Comparison of ENCODE assay signal across 9 mouse cellular contexts in genomic region chr8:107324142-107324541, GRCm38 (mm10). TPM values are rescaled to one million over a fixed set of nuclear protein-coding genes. Genes with fewer than 3 reads are reported as not detected.
DNase-seq lines count a peak whose midpoint lies in the region; ATAC-seq and TF ChIP-seq lines count a peak whose summit lies in the region.
"Had no signal": no experiment of that assay in that cellular context is flagged by ENCODE, and none has a peak within 500 bp of the region (broad histone marks: within the 10 kb centered on the region; RNA-seq: fewer than 3 reads in every experiment).

No protein-coding gene starts in this region.

- 0 out of 2 replicates have a peak, but pooled peaks have one; percentile 52 for ATAC-seq in embryonic facial prominence, embryonic 12.5 days (ENCODE audit: insufficient number of reproducible peaks, insufficient read depth, low FRiP score, low TSS enrichment)
- 0 out of 2 replicates have a peak, but pooled peaks have one; percentile 51 for ATAC-seq in liver, embryonic 14.5 days (ENCODE audit: insufficient read depth)

- in situ Hi-C loops in CH12.LX (cut with MboI; ENCODE audit: low pct_ligation_motif_present, low pct_unique_long_range_greater_than_20kb, low sequenced_read_pairs): loop anchor here (5.0 kb wide), 1 partner anchor 212 kb away; no protein-coding TSS in a partner anchor

- TF ChIP-seq RAD21 in CH12.LX (IDR thresholded peaks at IDR 0.05; ENCODE audit: low read depth, low read length): peak; percentile 98

- peaks cover 8 to 40% of the 10 kb centered on the region in 2 experiments for H3K36me3 ChIP-seq in CH12.LX (replicated peaks in 1 of 2; ENCODE audit: control insufficient read depth in 1 of 2, insufficient read depth in 1 of 2, low read length in 1 of 2)
- no peaks in the 10 kb centered on the region for H3K36me3 ChIP-seq in embryonic facial prominence, embryonic 12.5 days
- no peaks in the 10 kb centered on the region for H3K36me3 ChIP-seq in heart, embryonic 10.5 days
- no peaks in the 10 kb centered on the region for H3K36me3 ChIP-seq in liver, embryonic 14.5 days (replicated peaks; ENCODE audit: control insufficient read depth, insufficient read depth, low read depth)
- H3K36me3 ChIP-seq: limb, embryonic 13.5 days had no signal

- peak; percentile 80 to 96 for TF ChIP-seq CTCF in CH12.LX (conservative IDR thresholded peaks at IDR 0.05 in 1 of 2, IDR thresholded peaks at IDR 0.05 in 1 of 2; ENCODE audit: low read depth in 2 of 2, low read length in 2 of 2)
- peak; percentile 94 for TF ChIP-seq CTCF in liver, embryonic 14.5 days (IDR thresholded peaks at IDR 0.05; ENCODE audit: low read depth)

- H3K9ac ChIP-seq in CH12.LX (ENCODE audit: insufficient read depth, low read depth): no peak overlapping the region
- H3K9ac ChIP-seq in embryonic facial prominence, embryonic 12.5 days: no peak overlapping the region
- H3K9ac ChIP-seq in liver, embryonic 14.5 days (replicated peaks): no peak overlapping the region
- H3K9ac ChIP-seq: limb, embryonic 13.5 days had no signal

- H3K27me3 ChIP-seq in CH12.LX (replicated peaks): no peaks in the 10 kb centered on the region
- no peaks in the 10 kb centered on the region for H3K27me3 ChIP-seq in embryonic facial prominence, embryonic 12.5 days
- no peaks in the 10 kb centered on the region for H3K27me3 ChIP-seq in heart, embryonic 10.5 days (ENCODE audit: insufficient read depth, poor library complexity, severe bottlenecking)
- H3K27me3 ChIP-seq in liver, embryonic 14.5 days (ENCODE audit: control insufficient read depth, insufficient read depth, low read length): no peaks in the 10 kb centered on the region
- H3K27me3 ChIP-seq: limb, embryonic 13.5 days had no signal

- TF ChIP-seq POLR2A in CH12.LX (IDR thresholded peaks at IDR 0.05; ENCODE audit: low read depth, low read length): no peak

- WGBS in embryonic facial prominence, embryonic 12.5 days: 0% methylated on average over 1 of the region's 1 CpGs
- WGBS in heart, embryonic 10.5 days: 0% methylated on average over 1 of the region's 1 CpGs
- WGBS in liver, embryonic 14.5 days (ENCODE audit: insufficient replicate concordance): 0% methylated on average over 1 of the region's 1 CpGs

- H3K4me3 ChIP-seq in CH12.LX (replicated peaks in 1 of 3; ENCODE audit: low read depth in 2 of 3, low read length in 2 of 3, poor library complexity in 1 of 3): no peak overlapping the region
- no peak overlapping the region for H3K4me3 ChIP-seq in embryonic facial prominence, embryonic 12.5 days
- no peak overlapping the region for H3K4me3 ChIP-seq in heart, embryonic 10.5 days
- H3K4me3 ChIP-seq in liver, embryonic 14.5 days (ENCODE audit: insufficient read depth in 1 of 2, low read depth in 2 of 2, low read length in 2 of 2): no peak overlapping the region
- H3K4me3 ChIP-seq: limb, embryonic 13.5 days had no signal

- H3K9me3 ChIP-seq in CH12.LX (replicated peaks; ENCODE audit: low read length): no peaks in the 10 kb centered on the region
- no peaks in the 10 kb centered on the region for H3K9me3 ChIP-seq in embryonic facial prominence, embryonic 12.5 days
- no peaks in the 10 kb centered on the region for H3K9me3 ChIP-seq in heart, embryonic 10.5 days
- H3K9me3 ChIP-seq in liver, embryonic 14.5 days (ENCODE audit: control insufficient read depth, low read length): no peaks in the 10 kb centered on the region
- H3K9me3 ChIP-seq: limb, embryonic 13.5 days had no signal

- H3K4me1 ChIP-seq in CH12.LX (ENCODE audit: control insufficient read depth in 1 of 2, insufficient read depth in 2 of 2): peaks cover 0 to 9% of the 10 kb centered on the region in 2 experiments; a peak in 1 of 4 replicates
- no peaks in the 10 kb centered on the region for H3K4me1 ChIP-seq in embryonic facial prominence, embryonic 12.5 days
- H3K4me1 ChIP-seq in heart, embryonic 10.5 days: no peaks in the 10 kb centered on the region
- H3K4me1 ChIP-seq in liver, embryonic 14.5 days (replicated peaks; ENCODE audit: control insufficient read depth in 2 of 2, insufficient read depth in 2 of 2, low read length in 1 of 2): no peaks in the 10 kb centered on the region
- H3K4me1 ChIP-seq: limb, embryonic 13.5 days had no signal

- H3K27ac ChIP-seq in CH12.LX (ENCODE audit: insufficient read depth, low read depth): no peak overlapping the region
- H3K27ac ChIP-seq in embryonic facial prominence, embryonic 12.5 days: no peak overlapping the region
- no peak overlapping the region for H3K27ac ChIP-seq in heart, embryonic 10.5 days
- no peak overlapping the region for H3K27ac ChIP-seq in liver, embryonic 14.5 days
- H3K27ac ChIP-seq: limb, embryonic 13.5 days had no signal

- peak; percentile 86 for DNase-seq in CH12.LX (ENCODE audit: extremely low read depth)
- peak; percentile 74 to 81 for DNase-seq in adrenal gland, postnatal 36 days
- peak; percentile 85 for DNase-seq in heart, embryonic 10.5 days (ENCODE audit: low spot score)
- peak; percentile 82 to 87 for DNase-seq in kidney, postnatal 25 days
- DNase-seq in liver, embryonic 14.5 days (ENCODE audit: low read depth in 3 of 3, low spot score in 3 of 3): peak; percentile 57 to 64 (median 60)
- peak; percentile 76 for DNase-seq in ovary, postnatal 14 days (ENCODE audit: low spot score)
- peak; percentile 92 for DNase-seq in thymus, postnatal 0 days (ENCODE audit: low spot score)

- TF ChIP-seq EP300 in CH12.LX (IDR thresholded peaks at IDR 0.05; ENCODE audit: low read length): no peak
- TF ChIP-seq EP300 in liver, embryonic 14.5 days (IDR thresholded peaks at IDR 0.05; ENCODE audit: low read depth): no peak

- H3K79me2 ChIP-seq in CH12.LX (replicated peaks; ENCODE audit: control insufficient read depth, extremely low read depth, insufficient read depth, poor library complexity, severe bottlenecking): peaks cover 43% of the 10 kb centered on the region

- dilution Hi-C loops in CH12.LX (cut with MboI; ENCODE audit: extremely low pct_ligation_motif_present, extremely low pct_unique_long_range_greater_than_20kb, low sequenced_read_pairs): no loop called here

- H3K4me2 ChIP-seq in CH12.LX (ENCODE audit: insufficient read depth, low read depth, poor library complexity, severe bottlenecking): no peak overlapping the region
- H3K4me2 ChIP-seq in embryonic facial prominence, embryonic 12.5 days (replicated peaks): no peak overlapping the region
- no peak overlapping the region for H3K4me2 ChIP-seq in liver, embryonic 14.5 days (ENCODE audit: low read depth)
- H3K4me2 ChIP-seq: limb, embryonic 13.5 days had no signal

TF ChIP-seq in CH12.LX, 34 proteins besides CTCF, POLR2A, EP300 and RAD21:
- 0 out of 2 replicates have a peak, but pooled peaks have one; percentile 38 for TF ChIP-seq MYC (IDR thresholded peaks at IDR 0.05; ENCODE audit: low read depth, low read length)
- no peak for TF ChIP-seq KAT2A (IDR thresholded peaks at IDR 0.05; ENCODE audit: insufficient replicate concordance, low read length)
- TF ChIP-seq POLR2AphosphoS2 (IDR thresholded peaks at IDR 0.05; ENCODE audit: low read depth, low read length): no peak
- no peak for TF ChIP-seq JUND (conservative IDR thresholded peaks at IDR 0.05; ENCODE audit: low read depth, low read length)
- peak; percentile 62; the same call in 1 of the 2 replicates for TF ChIP-seq SIN3A (IDR thresholded peaks at IDR 0.05; ENCODE audit: low read length)
- TF ChIP-seq ZC3H11A (IDR thresholded peaks at IDR 0.05; ENCODE audit: low read depth, low read length): peak; percentile 62
- TF ChIP-seq MAZ (IDR thresholded peaks at IDR 0.05; ENCODE audit: low read depth, low read length): no peak
- TF ChIP-seq USF2 (conservative IDR thresholded peaks at IDR 0.05; ENCODE audit: low read depth, low read length): no peak
- TF ChIP-seq SMC3 (IDR thresholded peaks at IDR 0.05; ENCODE audit: low read depth, low read length): peak; percentile 95
- TF ChIP-seq ZMIZ1 (IDR thresholded peaks at IDR 0.05; ENCODE audit: low read depth, low read length): no peak
- TF ChIP-seq GABPA (IDR thresholded peaks at IDR 0.05; ENCODE audit: insufficient replicate concordance, low read depth, low read length): no peak
- peak; percentile 53; the same call in 1 of the 2 replicates for TF ChIP-seq MXI1 (IDR thresholded peaks at IDR 0.05; ENCODE audit: low read depth, low read length)
- TF ChIP-seq MAFK (IDR thresholded peaks at IDR 0.05; ENCODE audit: insufficient replicate concordance, low read length): peak; percentile 41; the same call in 1 of the 2 replicates
- TF ChIP-seq ZNF384 (IDR thresholded peaks at IDR 0.05; ENCODE audit: low read depth, low read length): no peak
- TF ChIP-seq BHLHE40 (IDR thresholded peaks at IDR 0.05; ENCODE audit: low read depth, low read length): no peak
TF ChIP-seq in CH12.LX: peak in this region for 6.

RNA-seq across cellular contexts. Expression of gene Nfat5, which starts 30.9 kb away (rescaled TPM):
- total RNA-seq in CH12.LX (2012; rRNA removed): 16.8 and 18.6 TPM in 2 replicates
- 11.3 and 13.2 TPM in 2 replicates for total RNA-seq in CH12.LX (2014; rRNA removed)
- polyA plus RNA-seq in CH12.LX (2012; ENCODE audit: insufficient read length, low read depth): 29.1 and 36.2 TPM in 2 replicates
- total RNA-seq in adrenal gland, postnatal 36 days (2021): 100 to 1,000 TPM; 127 to 137 TPM
- polyA plus RNA-seq in embryonic facial prominence, embryonic 12.5 days (2016; fragmentation: Nextera tagmentation; extraction: Ambion mirVana): 21.7 and 23.5 TPM in 2 replicates
- 9.6 and 11.2 TPM in 2 replicates for polyA plus RNA-seq in heart, embryonic 10.5 days (2016; fragmentation: Nextera tagmentation; extraction: Ambion mirVana)
- polyA plus RNA-seq in liver, embryonic 14.5 days (2012; rRNA removed): 4.6 and 5.1 TPM in 2 replicates
- 0.66 and 0.76 TPM in 2 replicates for polyA plus RNA-seq in liver, embryonic 14.5 days (2014; fragmentation: Nextera tagmentation; extraction: Ambion mirVana)
- 5.1 and 9.1 TPM in 2 replicates for polyA plus RNA-seq in thymus, postnatal 0 days (2015; fragmentation: Nextera tagmentation; extraction: Ambion mirVana)
